Mouse (Mus musculus) stomach, postnatal 0 days (tissue): ENCODE data around the gene Phc3. TPM values are rescaled to one million over a fixed set of nuclear protein-coding genes. Genes with fewer than 3 reads are reported as not detected.

ENCODE experiments used
- ATAC-seq: fragments of 200-750 bp; cut with Nextera tagmentation; 2 replicates; pipeline ENCODE4 v1.8.0; 2017; ENCODE audit not compliant: low FRiP score, low TSS enrichment
- DNase-seq: peaks from one replicate; pipeline ENCODE4 v3.0.0-alpha.2; 2016; ENCODE audit warnings: low spot score
- H3K27ac ChIP-seq: fragments of 300-500 bp; sonication (generic); replicated peaks from 2 replicates; pipeline ENCODE4 v1.5.1; 2014; ENCODE audit warnings: mild to moderate bottlenecking, control low read depth
- H3K27me3 ChIP-seq: fragments of 300-500 bp; sonication (generic); 2 replicates; pipeline ENCODE4 v1.6.1; 2014; ENCODE audit warnings: low read length; ENCODE audit not compliant: control insufficient read depth, insufficient read depth
- H3K36me3 ChIP-seq: fragments of 300-500 bp; sonication (generic); 2 replicates; pipeline ENCODE4 v1.6.1; 2014; ENCODE audit warnings: low read length, mixed read lengths; ENCODE audit not compliant: control insufficient read depth, insufficient read depth
- H3K4me1 ChIP-seq: fragments of 300-500 bp; sonication (generic); replicated peaks from 2 replicates; pipeline ENCODE4 v1.6.1; 2014; ENCODE audit warnings: antibody characterized with exemption; ENCODE audit not compliant: control insufficient read depth, insufficient read depth
- H3K4me2 ChIP-seq: fragments of 300-500 bp; sonication (generic); replicated peaks from 2 replicates; pipeline ENCODE4 v1.6.1; 2014; ENCODE audit warnings: low read depth, mild to moderate bottlenecking, control low read depth, moderate library complexity
- H3K4me3 ChIP-seq: fragments of 300-500 bp; sonication (generic); 2 replicates; pipeline ENCODE4 v1.5.1; 2014; ENCODE audit warnings: low read depth, low read length, control low read depth
- H3K9ac ChIP-seq: fragments of 300-500 bp; sonication (generic); 2 replicates; pipeline ENCODE4 v1.6.1; 2014; ENCODE audit warnings: mild to moderate bottlenecking, low read length, control low read depth, mixed read lengths
- H3K9me3 ChIP-seq: fragments of 300-500 bp; sonication (generic); 2 replicates; pipeline ENCODE4 v1.6.1; 2016; ENCODE audit warnings: low read length; ENCODE audit not compliant: control insufficient read depth
- CTCF ChIP-seq: IDR thresholded peaks from 2 replicates; pipeline ENCODE4 v1.5.1; 2016; ENCODE audit warnings: antibody characterized with exemption, low read depth, mild to moderate bottlenecking, moderate library complexity
- EP300 ChIP-seq: optimal IDR thresholded peaks from 2 replicates; pipeline ENCODE3; 2016; ENCODE audit warnings: antibody characterized with exemption
- WGBS: fragments of 180-500 bp; shearing (Covaris S2); extraction: QIAGEN DNeasy Blood & Tissue Kit; methylation state at CpG from one replicate; pipeline ENCODE4 v1.1.7; 2014; 5-methylcytosine and 5-hydroxymethylcytosine counted together
- polyA plus RNA-seq: library from polyadenylated mRNA; unstranded; fragments of >200 nt; fragmentation: Nextera tagmentation; extraction: Ambion mirVana; gene quantifications from 2 replicates; pipeline ENCODE4 v1.2.1, GENCODE M21; 2015

Gene Phc3
- polyA plus RNA-seq, 1 experiment from 2014 or later: 3.0 TPM

GRCm38 (mm10) chr3:31004320-31005209 lies 35.4 kb upstream of the Phc3 start:
- WGBS: 84% methylated on average over 6 of the region's 6 CpGs
- no peak overlapping the region for H3K27ac ChIP-seq
- H3K27me3 ChIP-seq: no peaks in the 10 kb centered on the region
- H3K9me3 ChIP-seq: no peaks in the 10 kb centered on the region
- no peak for TF ChIP-seq EP300
- no peak for TF ChIP-seq CTCF
- H3K9ac ChIP-seq: no peak overlapping the region
- no peak overlapping the region for H3K4me3 ChIP-seq
- no peak for DNase-seq
- ATAC-seq: no peak
- no peaks in the 10 kb centered on the region for H3K36me3 ChIP-seq
- peaks cover 5% of the 10 kb centered on the region; the same call in 1 of the 2 replicates for H3K4me1 ChIP-seq
- H3K4me2 ChIP-seq: no peak overlapping the region

- Histone ChIP-seq H3K4me2 (no peak overlapping the region), H3K4me3 (no peak overlapping the region), H3K9ac (no peak overlapping the region), H3K27me3 (no peaks in the 10 kb centered on the region), H3K36me3 (no peaks in the 10 kb centered on the region), H3K9me3 (no peaks in the 10 kb centered on the region), H3K4me1 (peaks cover 9% of the 10 kb centered on the region; the same call in 1 of the 2 replicates), H3K27ac (peak overlapping the region; percentile 58)
- no peak for ATAC-seq
- WGBS: 67% methylated on average over 3 of the region's 3 CpGs
- TF ChIP-seq EP300 (no peak), CTCF (no peak)
- no peak for DNase-seq
These were observed 31.9 kb upstream of the Phc3 start for GRCm38 (mm10) chr3:31001048-31001676.

GRCm38 (mm10) chr3:31000018-31000407 lies 30.8 kb upstream of the Phc3 start:
- Histone ChIP-seq H3K4me2 (peak overlapping the region; percentile 31), H3K27ac (peak overlapping the region; percentile 94), H3K4me1 (peaks cover 9% of the 10 kb centered on the region; the same call in 1 of the 2 replicates), H3K9ac (peak overlapping the region; percentile 45; the same call in 1 of the 2 replicates), H3K27me3 (no peaks in the 10 kb centered on the region), H3K9me3 (no peaks in the 10 kb centered on the region), H3K36me3 (no peaks in the 10 kb centered on the region), H3K4me3 (no peak overlapping the region)
- WGBS: 19% methylated on average over 4 of the region's 4 CpGs
- no peak for ATAC-seq
- DNase-seq: no peak
- TF ChIP-seq EP300: no peak
- TF ChIP-seq CTCF: no peak

- H3K4me2 ChIP-seq: peak overlapping the region; percentile 31
- H3K27me3 ChIP-seq: no peaks in the 10 kb centered on the region
- DNase-seq (peak; percentile 55), ATAC-seq (peak; percentile 74)
- H3K27ac ChIP-seq: peak overlapping the region; percentile 94
- WGBS: 15% methylated on average over 10 of the region's 10 CpGs
- no peak overlapping the region for H3K9ac ChIP-seq
- H3K4me3 ChIP-seq: no peak overlapping the region
- TF ChIP-seq EP300 (peak; percentile 87), CTCF (no peak)
- no peaks in the 10 kb centered on the region for H3K9me3 ChIP-seq
- H3K36me3 ChIP-seq: no peaks in the 10 kb centered on the region
- peaks cover 9% of the 10 kb centered on the region; the same call in 1 of the 2 replicates for H3K4me1 ChIP-seq
These were observed 30.3 kb upstream of the Phc3 start for GRCm38 (mm10) chr3:30999401-31000017.

DNA sequence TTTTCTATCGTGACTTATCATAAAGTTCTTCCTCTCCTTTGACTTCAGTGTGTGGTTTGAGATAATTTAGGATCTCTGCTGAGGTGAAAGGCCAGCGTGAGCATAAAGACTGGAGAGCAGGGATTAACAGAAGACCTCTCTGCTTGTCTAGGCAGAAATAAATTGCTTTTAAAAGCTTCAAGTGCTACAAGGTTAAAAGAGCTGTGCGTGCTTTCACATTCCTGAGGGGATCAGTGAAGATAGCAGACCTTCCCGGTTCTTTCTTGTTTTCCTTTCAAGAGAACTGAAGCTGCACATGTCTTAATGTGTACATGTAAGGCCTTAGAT lies 27.4 kb upstream of the Phc3 start:
- Histone ChIP-seq H3K27me3 (no peaks in the 10 kb centered on the region), H3K9ac (peak overlapping the region; percentile 90), H3K27ac (peak overlapping the region; percentile 91), H3K4me1 (peaks cover 9% of the 10 kb centered on the region; the same call in 1 of the 2 replicates), H3K9me3 (no peaks in the 10 kb centered on the region), H3K4me2 (peak overlapping the region; percentile 61), H3K36me3 (no peaks in the 10 kb centered on the region), H3K4me3 (peak overlapping the region; percentile 95)
- WGBS: 8% methylated on average over 4 of the region's 4 CpGs
- ATAC-seq (no peak), DNase-seq (no peak)
- TF ChIP-seq CTCF: no peak
- no peak for TF ChIP-seq EP300
